In the genomic region with DNA sequence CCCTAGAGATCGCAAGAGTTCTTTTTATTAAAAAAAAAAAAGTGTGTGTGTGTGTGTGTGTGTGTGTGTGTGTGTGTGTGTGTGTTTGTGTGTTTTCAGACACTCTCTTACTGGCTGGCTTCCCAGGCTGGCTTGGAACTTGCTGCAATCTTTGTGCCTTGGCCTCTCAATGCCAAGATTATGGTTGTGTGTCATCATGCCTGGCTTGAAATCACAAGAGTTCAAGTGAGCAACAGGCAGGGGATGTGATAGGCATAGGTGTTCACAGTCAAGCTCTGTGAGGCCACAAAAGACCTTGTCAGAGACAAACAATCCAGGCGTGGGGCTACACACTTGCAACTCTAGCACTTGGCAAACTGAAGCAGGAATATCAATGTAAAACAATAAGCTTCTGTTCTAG, we compare ENCODE assay signal across 10 mouse cellular contexts. TPM values are rescaled to one million over a fixed set of nuclear protein-coding genes. Genes with fewer than 3 reads are reported as not detected.
DNase-seq lines count a peak whose midpoint lies in the region; ATAC-seq lines count a peak whose summit lies in the region.
"Had no signal": no experiment of that assay in that cellular context is flagged by ENCODE, and none has a peak within 500 bp of the region (broad histone marks: within the 10 kb centered on the region; RNA-seq: fewer than 3 reads in every experiment).

No protein-coding gene starts in this region.

- no peaks in the 10 kb centered on the region for H3K27me3 ChIP-seq in midbrain, embryonic 11.5 days (ENCODE audit: control insufficient read depth, insufficient read depth, low read length)
- H3K27me3 ChIP-seq in midbrain, embryonic 16.5 days (ENCODE audit: control insufficient read depth, insufficient read depth, low read depth, low read length), result no peaks in the 10 kb centered on the region; the same call in 1 of the 2 replicates
- H3K27me3 ChIP-seq: limb, embryonic 15.5 days had no signal

- H3K4me1 ChIP-seq in midbrain, embryonic 11.5 days (ENCODE audit: control insufficient read depth, insufficient read depth, low read length), result no peaks in the 10 kb centered on the region
- no peaks in the 10 kb centered on the region for H3K4me1 ChIP-seq in midbrain, embryonic 16.5 days (ENCODE audit: control insufficient read depth, insufficient read depth, low read length)
- H3K4me1 ChIP-seq: limb, embryonic 15.5 days; midbrain, embryonic 13.5 days had no signal

- DNase-seq in adrenal gland, adult 2 months, result peak; percentile 73
- DNase-seq in adrenal gland, adult 18-20 months (ENCODE audit: low spot score in 2 of 2), result no peak
- DNase-seq in midbrain, embryonic 11.5 days (ENCODE audit: low spot score, missing footprints), result peak; percentile 68
- peak; percentile 81 for DNase-seq in gonadal fat pad, adult 2 months (ENCODE audit: low read depth)
- DNase-seq in lung, postnatal 14 days, result peak; percentile 60
- no peak for DNase-seq in left cerebral cortex, adult 18-20 months (ENCODE audit: low spot score in 2 of 2)

- 78% methylated on average over 2 of the region's 2 CpGs for WGBS in midbrain, embryonic 11.5 days
- 72% methylated on average over 2 of the region's 2 CpGs for WGBS in midbrain, embryonic 16.5 days

- H3K36me3 ChIP-seq in midbrain, embryonic 11.5 days (ENCODE audit: control insufficient read depth, insufficient read depth, low read length), result no peaks in the 10 kb centered on the region
- no peaks in the 10 kb centered on the region for H3K36me3 ChIP-seq in midbrain, embryonic 16.5 days (ENCODE audit: control insufficient read depth, insufficient read depth, low read length)
- H3K36me3 ChIP-seq: limb, embryonic 15.5 days; midbrain, embryonic 13.5 days had no signal

- H3K4me3 ChIP-seq in midbrain, embryonic 11.5 days (ENCODE audit: low read depth, low read length), result no peak overlapping the region
- H3K4me3 ChIP-seq in midbrain, embryonic 16.5 days (ENCODE audit: low read depth, low read length), result no peak overlapping the region
- H3K4me3 ChIP-seq: limb, embryonic 15.5 days; midbrain, embryonic 13.5 days had no signal

- H3K4me2 ChIP-seq in midbrain, embryonic 11.5 days, result no peak overlapping the region
- H3K4me2 ChIP-seq in midbrain, embryonic 16.5 days (ENCODE audit: low read length), result no peak overlapping the region
- H3K4me2 ChIP-seq: limb, embryonic 15.5 days; midbrain, embryonic 13.5 days had no signal

- no peak for ATAC-seq in midbrain, embryonic 11.5 days (ENCODE audit: low FRiP score)
- no peak for ATAC-seq in midbrain, embryonic 16.5 days
- no peak for ATAC-seq in megakaryocyte-erythroid progenitor cell, adult 5-6 weeks (replicated peaks; ENCODE audit: low FRiP score, low TSS enrichment, poor library complexity, severe bottlenecking)
- ATAC-seq: midbrain, embryonic 13.5 days had no signal

- no peak overlapping the region for H3K27ac ChIP-seq in midbrain, embryonic 11.5 days (ENCODE audit: low read depth, low read length)
- H3K27ac ChIP-seq in midbrain, embryonic 16.5 days (ENCODE audit: low read length), result no peak overlapping the region
- H3K27ac ChIP-seq: limb, embryonic 15.5 days; midbrain, embryonic 13.5 days had no signal

- H3K9ac ChIP-seq in midbrain, embryonic 11.5 days (ENCODE audit: low read length), result no peak overlapping the region
- H3K9ac ChIP-seq in midbrain, embryonic 16.5 days (ENCODE audit: low read depth, low read length), result no peak overlapping the region
- H3K9ac ChIP-seq: limb, embryonic 15.5 days; midbrain, embryonic 13.5 days had no signal

- no peaks in the 10 kb centered on the region for H3K9me3 ChIP-seq in midbrain, embryonic 11.5 days (ENCODE audit: control insufficient read depth, low read length)
- H3K9me3 ChIP-seq in midbrain, embryonic 16.5 days (replicated peaks; ENCODE audit: control insufficient read depth, low read length, poor library complexity, severe bottlenecking), result no peaks in the 10 kb centered on the region
- H3K9me3 ChIP-seq: limb, embryonic 15.5 days had no signal

RNA-seq across cellular contexts. Expression of a gene that starts 7.1 kb away (rescaled TPM):
- total RNA-seq in adrenal gland, adult 2 months (2021), result 10 to 100 TPM in 1 of 2 experiments, 1 to 10 TPM in 1; 8.9 to 16.4 TPM
- polyA plus RNA-seq in adrenal gland, adult 2 months (2012; rRNA removed), result 54.5 and 93.1 TPM in 2 replicates
- 10 to 100 TPM in 1 of 2 experiments, 1 to 10 TPM in 1; 7.6 to 13.1 TPM for total RNA-seq in adrenal gland, adult 18-20 months (2021)
- 26.6 and 31.3 TPM in 2 replicates for polyA plus RNA-seq in midbrain, embryonic 11.5 days (2014; fragmentation: Nextera tagmentation; extraction: Ambion mirVana)
- 99.0 and 102 TPM in 2 replicates for polyA plus RNA-seq in midbrain, embryonic 16.5 days (2015; fragmentation: Nextera tagmentation; extraction: Ambion mirVana)
- 41.9 and 48.6 TPM in 2 replicates for polyA plus RNA-seq in gonadal fat pad, adult 2 months (2012; rRNA removed)
- 10 to 100 TPM; 32.2 to 42.8 TPM for total RNA-seq in left cerebral cortex, adult 18-20 months (2021)
- total RNA-seq in megakaryocyte-erythroid progenitor cell, adult 5-6 weeks (2014; fragmentation: Nextera tagmentation), result not detected in 2 replicates
- not detected in 2 replicates for total RNA-seq in megakaryocyte-erythroid progenitor cell, adult 5-6 weeks (2017)

RNA-seq across cellular contexts. Expression of a gene that starts 19.9 kb away (rescaled TPM):
- total RNA-seq in adrenal gland, adult 2 months (2021), result 100 to 1,000 TPM; 115 to 140 TPM
- polyA plus RNA-seq in adrenal gland, adult 2 months (2012; rRNA removed), result 65.7 and 66.4 TPM in 2 replicates
- 100 to 1,000 TPM; 116 to 118 TPM for total RNA-seq in adrenal gland, adult 18-20 months (2021)
- polyA plus RNA-seq in midbrain, embryonic 11.5 days (2014; fragmentation: Nextera tagmentation; extraction: Ambion mirVana), result 187 and 198 TPM in 2 replicates
- polyA plus RNA-seq in midbrain, embryonic 16.5 days (2015; fragmentation: Nextera tagmentation; extraction: Ambion mirVana), result 347 and 394 TPM in 2 replicates
- 157 and 178 TPM in 2 replicates for polyA plus RNA-seq in gonadal fat pad, adult 2 months (2012; rRNA removed)
- 100 to 1,000 TPM; 382 to 398 TPM for total RNA-seq in left cerebral cortex, adult 18-20 months (2021)
- 63.5 and 82.3 TPM in 2 replicates for total RNA-seq in megakaryocyte-erythroid progenitor cell, adult 5-6 weeks (2014; fragmentation: Nextera tagmentation)
- 50.4 and 60.8 TPM in 2 replicates for total RNA-seq in megakaryocyte-erythroid progenitor cell, adult 5-6 weeks (2017)

Comparison
In these comparisons a context has a peak if more than half of its experiments do, and no peak if none do; other contexts are left out.
1. DNase-seq: peak in adrenal gland, adult 2 months (single experiment), midbrain, embryonic 11.5 days (single experiment), gonadal fat pad, adult 2 months (single experiment) and lung, postnatal 14 days (single experiment); none in adrenal gland, adult 18-20 months (0 of 2) and left cerebral cortex, adult 18-20 months (0 of 2).
2. RNA of a gene that starts 7.1 kb away (total RNA-seq): 32.2 to 42.8 TPM in left cerebral cortex, adult 18-20 months, 8.9 to 16.4 TPM in adrenal gland, adult 2 months and 7.6 to 13.1 TPM in adrenal gland, adult 18-20 months; not detected in megakaryocyte-erythroid progenitor cell, adult 5-6 weeks; every median in the first group is over 4 times any median in the second.